Mouse (Mus musculus): ENCODE data around the gene Gm13276.
"Not testable (repeated sequence)": the region's sequence is repeated elsewhere in the genome, so short reads cannot be mapped to it uniquely, and the experiment has no call there.

The Gm13276 gene

DNA sequence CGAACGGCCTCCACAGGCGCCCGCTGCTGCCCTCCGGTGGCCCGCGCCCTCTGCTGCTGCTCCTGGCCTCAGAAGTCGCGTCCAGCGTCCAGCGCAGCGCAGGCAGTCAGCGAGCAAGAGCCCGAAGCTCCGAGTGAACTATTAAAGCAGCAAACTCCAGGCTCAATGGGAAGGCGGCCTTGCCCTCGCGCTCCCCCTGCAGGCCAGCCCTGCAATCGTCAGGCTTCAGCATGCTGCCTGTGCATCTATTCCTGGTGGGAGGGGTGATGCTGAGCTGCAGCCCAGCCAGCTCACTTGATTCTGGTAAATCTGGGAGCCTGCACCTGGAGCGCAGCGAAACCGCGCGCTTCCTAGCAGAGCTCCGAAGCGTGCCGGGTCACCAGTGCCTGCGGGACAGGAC, 2.9 kb downstream of the Gm13276 start, which contains the start of gene Gm13277:
Gm13277 (plus strand) TSS at position 231 of the 400 bp plus-strand sequence.
- peak; percentile 57 to 58 for DNase-seq

GRCm38 (mm10) chr4:88791250-88791649, 5.7 kb downstream of the Gm13276 start, which contains the start of gene Gm13278:
Gene Gm13278 (plus strand): TSS chr4:88791550.
- DNase-seq, result not testable (repeated sequence)

DNA sequence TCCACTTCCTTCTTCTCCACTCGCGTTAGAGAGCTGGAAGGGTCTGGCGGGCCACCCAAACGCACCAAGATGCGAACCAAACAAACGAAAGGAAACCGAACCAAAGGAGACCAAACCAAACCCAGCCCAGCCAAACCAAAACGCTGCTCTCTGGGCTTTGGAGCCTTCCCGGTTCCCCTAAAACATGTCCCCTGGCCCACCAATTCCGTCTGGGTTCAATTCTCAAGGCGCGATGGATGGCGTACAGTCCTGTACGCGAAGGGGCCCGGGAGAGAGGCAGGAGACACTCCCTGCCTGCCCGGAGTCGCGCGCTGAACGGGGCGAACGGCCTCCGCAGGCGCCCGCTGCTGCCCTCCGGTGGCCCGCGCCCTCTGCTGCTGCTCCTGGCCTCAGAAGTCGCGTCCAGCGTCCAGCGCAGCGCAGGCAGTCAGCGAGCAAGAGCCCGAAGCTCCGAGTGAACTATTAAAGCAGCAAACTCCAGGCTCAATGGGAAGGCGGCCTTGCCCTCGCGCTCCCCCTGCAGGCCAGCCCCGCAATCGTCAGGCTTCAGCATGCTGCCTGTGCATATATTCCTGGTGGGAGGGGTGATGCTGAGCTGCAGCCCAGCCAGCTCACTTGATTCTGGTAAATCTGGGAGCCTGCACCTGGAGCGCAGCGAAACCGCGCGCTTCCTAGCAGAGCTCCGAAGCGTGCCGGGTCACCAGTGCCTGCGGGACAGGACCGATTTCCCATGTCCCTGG, 8.6 kb downstream of the Gm13276 start, which contains the start of gene Gm13275:
Gm13275 (plus strand) TSS at position 552 of the 740 bp plus-strand sequence.
- DNase-seq, result peak; percentile 66 to 79

- DNase-seq, result not testable (repeated sequence)
These were observed 11.6 kb downstream of the Gm13276 start, which contains the start of gene Gm13279 for GRCm38 (mm10) chr4:88797097-88797496. Gene Gm13279 (plus strand): TSS chr4:88797397.

GRCm38 (mm10) chr4:88799365-88799764, 13.9 kb downstream of the Gm13276 start, which contains the start of gene Gm13285:
Gene Gm13285 (plus strand): TSS chr4:88799665.
- not testable (repeated sequence) for DNase-seq

- not testable (repeated sequence) for DNase-seq
These were observed 17.4 kb downstream of the Gm13276 start, which contains the start of gene Gm13287 for GRCm38 (mm10) chr4:88802954-88803353. Gene Gm13287 (plus strand): TSS chr4:88803254.

- DNase-seq, result not testable (repeated sequence)
These were observed 19.7 kb downstream of the Gm13276 start, which contains the start of gene Gm13288 for GRCm38 (mm10) chr4:88805231-88805630. Gene Gm13288 (plus strand): TSS chr4:88805531.

GRCm38 (mm10) chr4:88805761-88806160, 20.3 kb downstream of the Gm13276 start:
- DNase-seq, result peak in 1 of 2 experiments; percentile 16

DNA sequence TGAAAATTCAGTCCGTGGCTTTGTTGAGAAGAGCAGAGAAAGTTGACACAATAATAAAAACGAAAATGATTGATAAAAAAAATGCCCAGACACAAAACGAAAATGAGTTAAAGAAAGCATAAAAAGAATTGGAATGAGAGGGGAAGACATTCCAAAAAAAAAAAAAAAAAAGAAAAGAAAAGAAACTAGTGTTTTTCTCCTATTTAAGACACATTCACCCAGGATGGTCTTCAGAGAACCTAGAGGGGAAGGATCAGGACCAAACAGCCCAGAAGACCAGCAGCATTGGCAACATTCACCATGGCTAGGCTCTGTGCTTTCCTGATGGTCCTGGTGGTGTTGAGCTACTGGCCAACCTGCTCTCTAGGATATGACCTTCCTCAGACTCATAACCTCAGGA, 30.4 kb downstream of the Gm13276 start, which contains the start of gene Ifna7:
Ifna7 (plus strand) TSS at position 301 of the 400 bp plus-strand sequence.
- no peak for DNase-seq

DNA sequence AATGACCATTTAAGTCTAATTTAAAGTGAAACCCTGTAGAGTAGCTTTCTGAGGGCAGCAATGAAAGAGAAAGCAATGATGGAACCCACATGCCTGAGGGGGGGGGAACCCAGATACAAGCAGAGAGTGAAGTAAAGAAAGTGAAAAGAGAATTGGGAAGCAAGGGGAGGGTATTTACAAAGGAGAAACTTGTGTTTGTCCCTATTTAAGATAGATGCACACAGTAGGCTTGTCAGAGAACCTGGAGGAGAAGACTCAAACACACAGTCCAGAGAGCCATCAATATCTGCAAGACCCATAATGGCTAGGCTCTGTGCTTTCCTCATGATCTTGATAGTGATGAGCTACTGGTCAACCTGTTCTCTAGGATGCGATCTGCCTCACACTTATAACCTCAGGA, 34.1 kb downstream of the Gm13276 start, which contains the start of gene Ifna11:
Ifna11 (plus strand) TSS at position 301 of the 400 bp plus-strand sequence.
- no peak for DNase-seq

- DNase-seq, result peak in 1 of 2 experiments; percentile 21
These were observed 37.5 kb downstream of the Gm13276 start for GRCm38 (mm10) chr4:88822995-88823394.

DNA sequence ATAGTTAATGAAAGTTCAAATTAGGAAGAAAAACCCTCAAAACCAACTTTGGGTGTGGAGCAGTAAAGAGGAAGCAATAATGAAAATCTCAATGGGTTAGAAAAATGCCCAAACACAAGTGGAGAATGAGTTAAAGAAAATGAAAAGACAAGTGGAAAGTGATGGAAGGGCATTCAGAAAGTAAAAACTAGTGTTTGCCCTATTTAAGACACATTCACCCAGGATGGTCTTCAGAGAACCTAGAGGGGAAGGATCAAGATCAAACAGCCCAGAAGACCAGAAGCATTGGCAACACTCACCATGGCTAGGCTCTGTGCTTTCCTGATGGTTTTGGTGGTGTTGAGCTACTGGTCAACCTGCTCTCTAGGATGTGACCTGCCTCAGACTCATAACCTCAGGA, 41.6 kb downstream of the Gm13276 start, which contains the start of gene Ifna6:
Ifna6 (plus strand) TSS at position 301 of the 400 bp plus-strand sequence.
- not testable (repeated sequence) for DNase-seq

DNA sequence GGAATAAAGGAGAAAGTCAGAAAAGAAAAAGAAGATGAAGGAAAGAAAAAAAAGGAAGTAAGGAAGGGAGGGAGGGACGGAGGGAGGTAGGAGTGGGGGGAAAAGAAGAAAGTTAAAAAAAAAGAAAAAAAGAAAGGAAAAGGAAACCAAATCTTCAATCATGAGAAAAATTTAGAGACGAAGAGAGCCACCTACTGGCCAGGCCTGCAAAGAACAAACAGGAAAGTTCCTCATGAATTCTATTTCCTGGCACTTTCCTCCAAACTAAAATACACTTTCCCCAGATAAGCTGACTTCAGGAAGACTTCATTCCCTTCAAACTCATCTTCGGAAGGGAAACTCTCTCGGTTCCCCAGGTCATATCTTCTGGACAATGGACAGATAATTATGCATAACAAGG, 45.0 kb downstream of the Gm13276 start:
- peak in 1 of 2 experiments; percentile 41 for DNase-seq

DNA sequence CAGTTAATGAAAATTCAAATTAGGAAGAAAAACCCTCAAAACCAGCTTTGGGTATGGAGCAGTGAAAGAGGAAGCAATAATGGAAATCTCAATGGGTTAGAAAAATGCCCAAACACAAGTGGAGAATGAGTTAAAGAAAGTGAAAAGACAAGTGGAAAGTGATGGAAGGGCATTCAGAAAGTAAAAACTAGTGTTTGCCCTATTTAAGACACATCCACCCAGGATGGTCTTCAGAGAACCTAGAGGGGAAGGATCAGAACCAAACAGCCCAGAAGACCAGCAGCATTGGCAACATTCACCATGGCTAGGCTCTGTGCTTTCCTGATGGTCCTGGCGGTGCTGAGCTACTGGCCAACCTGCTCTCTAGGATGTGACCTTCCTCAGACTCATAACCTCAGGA, 49.7 kb downstream of the Gm13276 start, which contains the start of gene Ifna5:
Ifna5 (plus strand) TSS at position 301 of the 400 bp plus-strand sequence.
- DNase-seq, result not testable (repeated sequence)

All from spleen, adult 18-20 months (tissue).